Mouse (Mus musculus) layer of hippocampus, postnatal 10 days (tissue): ENCODE measurements around the gene Dlx1. TPM values are rescaled to one million over a fixed set of nuclear protein-coding genes. Genes with fewer than 3 reads are reported as not detected.

Experiments
- DNase-seq, 2 experiments: peaks; one replicate each; pipeline ENCODE4 v3.0.0; 2021; ENCODE audit warnings: low spot score in 2 of 2
- total RNA-seq, 2 experiments: library from RNA; stranded (reverse); gene quantifications; 2 replicates each; pipeline ENCODE4 v1.2.3; 2021

Gene Dlx1
- total RNA-seq, 2 experiments from 2014 or later: 25.5 to 29.3 TPM

GRCm38 (mm10) chr2:71527323-71528013 lies 445 bp upstream of the Dlx1 start:
- DNase-seq: peak in 1 of 2 experiments; percentile 21

- DNase-seq: peak in 1 of 2 experiments; percentile 25
Measured at GRCm38 (mm10) chr2:71528714-71529510, 999 bp downstream of the Dlx1 start.

- DNase-seq: peak in 1 of 2 experiments; percentile 60
Measured at GRCm38 (mm10) chr2:71529511-71530351, 1.8 kb downstream of the Dlx1 start.

- DNase-seq: no peak
Measured at GRCm38 (mm10) chr2:71530391-71531123, 2.6 kb downstream of the Dlx1 start.

- DNase-seq: no peak
Measured at GRCm38 (mm10) chr2:71531124-71531590, 3.2 kb downstream of the Dlx1 start.

GRCm38 (mm10) chr2:71531990-71532970 lies 4.4 kb downstream of the Dlx1 start:
- DNase-seq: no peak

- DNase-seq: no peak
Measured at GRCm38 (mm10) chr2:71533094-71533493, 5.2 kb downstream of the Dlx1 start.

- DNase-seq: no peak
Measured at GRCm38 (mm10) chr2:71534242-71535052, 6.5 kb downstream of the Dlx1 start.

- DNase-seq: no peak
Measured at GRCm38 (mm10) chr2:71540611-71541417, 12.9 kb downstream of the Dlx1 start.

- DNase-seq: no peak
Measured at GRCm38 (mm10) chr2:71541418-71542226, 13.7 kb downstream of the Dlx1 start.

- no peak for DNase-seq
Measured at GRCm38 (mm10) chr2:71542227-71542815, 14.4 kb downstream of the Dlx1 start.

- no peak for DNase-seq
Measured at GRCm38 (mm10) chr2:71542816-71543301, 14.9 kb downstream of the Dlx1 start.

GRCm38 (mm10) chr2:71543531-71543930 lies 15.6 kb downstream of the Dlx1 start:
- no peak for DNase-seq

GRCm38 (mm10) chr2:71543948-71544347 lies 16.0 kb downstream of the Dlx1 start:
- no peak for DNase-seq

- peak in 1 of 2 experiments; percentile 24 for DNase-seq
Measured at GRCm38 (mm10) chr2:71544391-71545285, 16.7 kb downstream of the Dlx1 start.
